Mouse (Mus musculus): ENCODE measurements around the gene Col4a1. TPM values are rescaled to one million over a fixed set of nuclear protein-coding genes. Genes with fewer than 3 reads are reported as not detected.

The Col4a1 gene
- polyA plus RNA-seq, 1 experiment from 2014 or later: 154 TPM

- no peak overlapping the region for H3K27ac ChIP-seq
- H3K36me3 ChIP-seq: no peaks in the 10 kb centered on the region
- ATAC-seq (ENCODE audit: low FRiP score, low read depth): no peak
- H3K9ac ChIP-seq: no peak overlapping the region
- H3K4me2 ChIP-seq (replicated peaks): no peak overlapping the region
- WGBS: 65% methylated on average over 11 of the region's 11 CpGs
- no peak overlapping the region for H3K4me3 ChIP-seq
- no peaks in the 10 kb centered on the region for H3K27me3 ChIP-seq (replicated peaks)
- H3K4me1 ChIP-seq: peaks cover 5% of the 10 kb centered on the region; the same call in 1 of the 2 replicates
- no peaks in the 10 kb centered on the region for H3K9me3 ChIP-seq
Observed at GRCm38 (mm10) chr8:11181420-11182147, 131.0 kb downstream of the Col4a1 start.

GRCm38 (mm10) chr8:11179869-11180268, 132.8 kb downstream of the Col4a1 start:
- H3K36me3 ChIP-seq: no peaks in the 10 kb centered on the region
- WGBS: 88% methylated on average over 3 of the region's 3 CpGs
- H3K27me3 ChIP-seq (replicated peaks): no peaks in the 10 kb centered on the region
- H3K4me1 ChIP-seq: peaks cover 5% of the 10 kb centered on the region; the same call in 1 of the 2 replicates
- no peak overlapping the region for H3K4me2 ChIP-seq (replicated peaks)
- H3K4me3 ChIP-seq: no peak overlapping the region
- H3K9ac ChIP-seq: no peak overlapping the region
- no peak overlapping the region for H3K27ac ChIP-seq
- no peaks in the 10 kb centered on the region for H3K9me3 ChIP-seq
- ATAC-seq (ENCODE audit: low FRiP score, low read depth): no peak

- H3K4me2 ChIP-seq (replicated peaks): no peak overlapping the region
- H3K9me3 ChIP-seq: no peaks in the 10 kb centered on the region
- ATAC-seq (ENCODE audit: low FRiP score, low read depth): no peak
- peaks cover 5% of the 10 kb centered on the region; the same call in 1 of the 2 replicates for H3K4me1 ChIP-seq
- no peak overlapping the region for H3K9ac ChIP-seq
- no peak overlapping the region for H3K27ac ChIP-seq
- H3K4me3 ChIP-seq: no peak overlapping the region
- H3K27me3 ChIP-seq (replicated peaks): no peaks in the 10 kb centered on the region
- 88% methylated on average over 7 of the region's 7 CpGs for WGBS
- no peaks in the 10 kb centered on the region for H3K36me3 ChIP-seq
Observed at GRCm38 (mm10) chr8:11176393-11176792, 136.2 kb downstream of the Col4a1 start.

DNA sequence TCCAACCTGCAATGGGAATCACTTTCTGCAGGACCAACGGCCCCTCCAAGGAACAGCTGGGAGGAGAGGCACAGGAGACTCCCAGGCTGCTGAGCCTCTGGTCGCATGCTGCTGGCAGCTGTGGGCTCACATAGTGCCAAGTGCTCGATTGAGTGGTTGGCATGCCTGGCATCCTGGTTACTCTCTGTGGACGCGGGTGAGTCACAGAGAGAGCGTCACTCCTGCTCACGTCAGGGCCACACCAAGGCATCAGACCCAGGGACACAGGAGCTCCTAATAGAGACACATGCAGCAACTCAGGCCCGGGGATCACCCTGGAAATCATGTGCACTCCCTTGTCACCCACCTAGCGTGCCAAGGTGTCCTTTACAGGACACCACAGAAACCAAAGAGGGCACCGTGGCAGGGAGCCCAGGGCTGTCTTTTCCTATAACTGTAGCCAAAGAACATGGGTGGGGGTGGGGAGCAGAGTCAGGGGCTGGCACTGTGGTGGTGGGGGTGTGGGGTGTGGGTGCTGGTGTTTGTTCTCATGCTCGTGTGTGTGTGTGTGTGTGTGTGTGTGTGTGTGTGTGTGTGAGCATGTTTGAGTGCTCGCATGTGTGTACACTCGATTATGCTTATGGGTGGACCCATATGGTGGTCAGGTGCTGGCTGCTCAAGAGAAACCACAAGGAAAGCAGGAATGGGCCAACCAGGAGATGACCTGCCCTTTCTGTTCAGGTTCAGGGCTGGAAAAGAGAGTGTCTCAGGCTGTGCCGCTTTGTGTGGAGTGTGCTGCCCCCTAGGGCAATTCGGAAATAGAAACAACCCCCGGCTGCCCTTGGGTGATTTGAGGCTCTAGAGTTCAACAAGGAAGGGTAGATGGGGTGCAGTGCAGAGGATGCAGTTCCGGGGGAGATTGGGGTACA, 139.1 kb downstream of the Col4a1 start:
- no peak overlapping the region for H3K9ac ChIP-seq
- H3K9me3 ChIP-seq: no peaks in the 10 kb centered on the region
- H3K4me2 ChIP-seq (replicated peaks): no peak overlapping the region
- no peak overlapping the region for H3K4me3 ChIP-seq
- H3K4me1 ChIP-seq: no peaks in the 10 kb centered on the region
- ATAC-seq (ENCODE audit: low FRiP score, low read depth): peak; percentile 29; the same call in 1 of the 2 replicates
- no peak overlapping the region for H3K27ac ChIP-seq
- no peaks in the 10 kb centered on the region for H3K27me3 ChIP-seq (replicated peaks)
- WGBS: 78% methylated on average over 17 of the region's 17 CpGs
- no peaks in the 10 kb centered on the region for H3K36me3 ChIP-seq

DNA sequence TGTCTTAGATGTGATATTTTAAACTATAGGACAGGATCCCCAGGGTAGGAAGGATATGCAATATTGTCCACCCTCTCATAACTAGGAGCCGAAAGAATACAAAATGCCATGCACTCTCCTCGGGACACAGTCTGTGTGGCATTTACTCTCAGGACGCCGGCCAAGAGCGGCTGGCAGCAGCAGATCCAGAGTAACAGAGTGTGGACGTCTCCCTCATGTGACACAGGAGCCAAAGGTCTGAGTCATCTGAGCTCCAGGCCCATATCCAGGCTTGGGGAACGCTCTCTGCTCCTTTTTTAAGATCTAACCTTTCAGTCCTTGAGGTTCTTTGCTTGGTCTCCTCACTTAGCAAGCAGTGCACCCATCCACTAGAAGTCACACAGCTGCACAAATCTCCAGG, 141.1 kb downstream of the Col4a1 start:
- no peaks in the 10 kb centered on the region for H3K9me3 ChIP-seq
- no peak overlapping the region for H3K4me3 ChIP-seq
- no peak overlapping the region for H3K4me2 ChIP-seq (replicated peaks)
- H3K27ac ChIP-seq: no peak overlapping the region
- H3K9ac ChIP-seq: no peak overlapping the region
- H3K4me1 ChIP-seq: no peaks in the 10 kb centered on the region
- 89% methylated on average over 7 of the region's 7 CpGs for WGBS
- no peak for ATAC-seq (ENCODE audit: low FRiP score, low read depth)
- no peaks in the 10 kb centered on the region for H3K27me3 ChIP-seq (replicated peaks)
- no peaks in the 10 kb centered on the region for H3K36me3 ChIP-seq

- H3K27ac ChIP-seq: no peak overlapping the region
- H3K4me1 ChIP-seq: no peaks in the 10 kb centered on the region
- H3K4me3 ChIP-seq: no peak overlapping the region
- H3K36me3 ChIP-seq: no peaks in the 10 kb centered on the region
- WGBS: 84% methylated on average over 2 of the region's 2 CpGs
- no peaks in the 10 kb centered on the region for H3K27me3 ChIP-seq (replicated peaks)
- H3K9ac ChIP-seq: no peak overlapping the region
- no peaks in the 10 kb centered on the region for H3K9me3 ChIP-seq
- H3K4me2 ChIP-seq (replicated peaks): no peak overlapping the region
- no peak for ATAC-seq (ENCODE audit: low FRiP score, low read depth)
Observed at GRCm38 (mm10) chr8:11169383-11169782, 143.2 kb downstream of the Col4a1 start.

GRCm38 (mm10) chr8:11168780-11169179, 143.8 kb downstream of the Col4a1 start:
- Histone ChIP-seq H3K4me3 (no peak overlapping the region), H3K9me3 (no peaks in the 10 kb centered on the region), H3K9ac (no peak overlapping the region), H3K36me3 (no peaks in the 10 kb centered on the region), H3K27ac (no peak overlapping the region), H3K27me3 (replicated peaks) (no peaks in the 10 kb centered on the region), H3K4me2 (replicated peaks) (no peak overlapping the region), H3K4me1 (no peaks in the 10 kb centered on the region)
- 91% methylated on average over 3 of the region's 3 CpGs for WGBS
- no peak for ATAC-seq (ENCODE audit: low FRiP score, low read depth)

GRCm38 (mm10) chr8:11167955-11168354, 144.7 kb downstream of the Col4a1 start:
- Histone ChIP-seq H3K4me3 (no peak overlapping the region), H3K4me1 (no peaks in the 10 kb centered on the region), H3K9ac (no peak overlapping the region), H3K9me3 (no peaks in the 10 kb centered on the region), H3K27me3 (replicated peaks) (no peaks in the 10 kb centered on the region), H3K36me3 (no peaks in the 10 kb centered on the region), H3K4me2 (replicated peaks) (no peak overlapping the region), H3K27ac (no peak overlapping the region)
- ATAC-seq (ENCODE audit: low FRiP score, low read depth): no peak
- 87% methylated on average over 9 of the region's 9 CpGs for WGBS

DNA sequence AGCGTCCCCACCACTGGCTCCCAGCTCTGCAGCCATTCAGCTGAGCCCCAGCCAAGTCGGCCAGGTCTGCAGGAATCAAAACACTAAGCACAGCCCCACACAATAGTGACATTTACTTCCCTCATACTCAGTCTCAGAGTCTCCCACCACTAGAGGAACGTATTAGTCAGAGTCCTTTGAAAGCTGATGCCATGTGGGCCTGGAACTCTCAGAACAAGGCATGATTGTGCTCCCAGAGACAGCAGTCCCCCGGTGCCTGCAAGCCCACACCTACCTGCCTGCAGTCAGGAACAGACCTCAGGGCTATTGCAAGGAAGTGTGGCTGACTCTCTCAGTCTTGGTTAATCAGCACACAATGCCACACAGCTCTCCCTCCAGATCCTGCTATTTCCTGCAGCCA, 147.0 kb downstream of the Col4a1 start:
- Histone ChIP-seq H3K9ac (no peak overlapping the region), H3K4me3 (no peak overlapping the region), H3K36me3 (no peaks in the 10 kb centered on the region), H3K9me3 (no peaks in the 10 kb centered on the region), H3K4me2 (replicated peaks) (no peak overlapping the region), H3K27ac (no peak overlapping the region), H3K27me3 (replicated peaks) (no peaks in the 10 kb centered on the region), H3K4me1 (no peaks in the 10 kb centered on the region)
- no peak for ATAC-seq (ENCODE audit: low FRiP score, low read depth)
- 52% methylated on average over 4 of the region's 4 CpGs for WGBS

GRCm38 (mm10) chr8:11156319-11156692, 156.3 kb downstream of the Col4a1 start:
- Histone ChIP-seq H3K27ac (no peak overlapping the region), H3K4me2 (replicated peaks) (no peak overlapping the region), H3K9ac (no peak overlapping the region), H3K27me3 (replicated peaks) (no peaks in the 10 kb centered on the region), H3K4me1 (no peaks in the 10 kb centered on the region), H3K9me3 (no peaks in the 10 kb centered on the region), H3K36me3 (no peaks in the 10 kb centered on the region), H3K4me3 (no peak overlapping the region)
- WGBS: 93% methylated on average over 2 of the region's 2 CpGs
- ATAC-seq (ENCODE audit: low FRiP score, low read depth): no peak

GRCm38 (mm10) chr8:11155579-11156318, 156.9 kb downstream of the Col4a1 start:
- no peaks in the 10 kb centered on the region for H3K4me1 ChIP-seq
- ATAC-seq (ENCODE audit: low FRiP score, low read depth): no peak
- WGBS: 91% methylated on average over 9 of the region's 9 CpGs
- H3K9me3 ChIP-seq: no peaks in the 10 kb centered on the region
- H3K36me3 ChIP-seq: no peaks in the 10 kb centered on the region
- no peak overlapping the region for H3K9ac ChIP-seq
- H3K4me2 ChIP-seq (replicated peaks): no peak overlapping the region
- H3K27me3 ChIP-seq (replicated peaks): no peaks in the 10 kb centered on the region
- H3K27ac ChIP-seq: no peak overlapping the region
- no peak overlapping the region for H3K4me3 ChIP-seq

DNA sequence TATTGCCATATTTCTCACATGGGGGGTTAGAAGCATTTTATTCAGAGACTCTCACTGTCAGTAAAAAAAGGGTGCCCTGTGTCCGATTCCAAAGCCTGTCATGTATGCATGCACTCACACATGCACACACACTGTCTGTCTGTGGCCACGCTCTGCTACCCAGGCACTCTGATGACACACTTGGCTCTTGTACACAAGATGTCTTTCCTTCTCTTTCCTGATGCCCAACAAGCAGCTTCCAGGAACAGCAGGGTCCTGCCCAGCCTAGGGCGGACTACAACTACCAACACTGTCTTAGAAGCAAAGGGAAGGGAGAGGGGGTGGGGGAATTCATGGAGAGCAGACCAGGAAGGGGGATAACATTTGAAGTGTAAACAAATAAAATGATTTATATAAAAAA, 162.4 kb downstream of the Col4a1 start:
- no peaks in the 10 kb centered on the region for H3K27me3 ChIP-seq (replicated peaks)
- no peak for ATAC-seq (ENCODE audit: low FRiP score, low read depth)
- H3K4me3 ChIP-seq: no peak overlapping the region
- no peaks in the 10 kb centered on the region for H3K4me1 ChIP-seq
- no peaks in the 10 kb centered on the region for H3K36me3 ChIP-seq
- WGBS: 93% methylated on average over 3 of the region's 3 CpGs
- H3K9ac ChIP-seq: no peak overlapping the region
- H3K4me2 ChIP-seq (replicated peaks): no peak overlapping the region
- no peaks in the 10 kb centered on the region for H3K9me3 ChIP-seq
- no peak overlapping the region for H3K27ac ChIP-seq

Data from neural tube, embryonic 12.5 days (tissue).